Mouse (Mus musculus) 416B (cell line): ENCODE results near the gene Hspbap1.
A peak's percentile ranks its signal among the peaks of the same experiment; 100 is the strongest.

ENCODE experiments used
- DNase-seq: peaks from one replicate; pipeline ENCODE4 v3.0.0; 2011; ENCODE audit warnings: low read depth

Hspbap1 gene

GRCm38 (mm10) chr16:35763590-35764296 lies 6.4 kb upstream of the Hspbap1 start:
- peak; percentile 66 for DNase-seq

GRCm38 (mm10) chr16:35764941-35765340 lies 5.2 kb upstream of the Hspbap1 start:
- DNase-seq, result peak; percentile 66

GRCm38 (mm10) chr16:35765449-35765848 lies 4.7 kb upstream of the Hspbap1 start:
- peak; percentile 79 for DNase-seq

- DNase-seq, result no peak
These were observed 3.8 kb upstream of the Hspbap1 start for GRCm38 (mm10) chr16:35766366-35766765.

- DNase-seq, result peak; percentile 47
These were observed 1.7 kb upstream of the Hspbap1 start for GRCm38 (mm10) chr16:35768469-35768784.

- peak; percentile 68 for DNase-seq
These were observed 1.2 kb upstream of the Hspbap1 start, which contains the start of gene Dirc2 for GRCm38 (mm10) chr16:35768785-35769642. Gene Dirc2, minus strand, starts transcription at chr16:35769356.

- DNase-seq, result no peak
These were observed 966 bp downstream of the Hspbap1 start for GRCm38 (mm10) chr16:35771141-35771540.

- DNase-seq, result no peak
These were observed 1.4 kb downstream of the Hspbap1 start for GRCm38 (mm10) chr16:35771606-35772005.

- peak; percentile 33 for DNase-seq
These were observed 2.4 kb downstream of the Hspbap1 start for GRCm38 (mm10) chr16:35772598-35772997.

- no peak for DNase-seq
These were observed 5.7 kb downstream of the Hspbap1 start for GRCm38 (mm10) chr16:35775835-35776234.

- DNase-seq, result no peak
These were observed 6.6 kb downstream of the Hspbap1 start for GRCm38 (mm10) chr16:35776737-35777136.

- DNase-seq, result no peak
These were observed 7.6 kb downstream of the Hspbap1 start for GRCm38 (mm10) chr16:35777768-35778167.

GRCm38 (mm10) chr16:35779681-35780080 lies 9.5 kb downstream of the Hspbap1 start:
- no peak for DNase-seq

GRCm38 (mm10) chr16:35781096-35781495 lies 10.9 kb downstream of the Hspbap1 start:
- no peak for DNase-seq

- DNase-seq, result no peak
These were observed 11.5 kb downstream of the Hspbap1 start for GRCm38 (mm10) chr16:35781651-35782050.

- DNase-seq, result no peak
These were observed 12.5 kb downstream of the Hspbap1 start for GRCm38 (mm10) chr16:35782451-35783206.

GRCm38 (mm10) chr16:35783207-35783573 lies 13.0 kb downstream of the Hspbap1 start:
- no peak for DNase-seq

GRCm38 (mm10) chr16:35784134-35784725 lies 14.1 kb downstream of the Hspbap1 start:
- DNase-seq, result peak; percentile 52

- DNase-seq, result no peak
These were observed 17.0 kb downstream of the Hspbap1 start for GRCm38 (mm10) chr16:35787163-35787562.

GRCm38 (mm10) chr16:35787568-35788189 lies 17.5 kb downstream of the Hspbap1 start:
- DNase-seq, result no peak

- no peak for DNase-seq
These were observed 18.2 kb downstream of the Hspbap1 start for GRCm38 (mm10) chr16:35788330-35788729.
